Mouse (Mus musculus) embryonic fibroblast, embryonic 13.5 days (primary cell): Measurements from ENCODE around the gene Mindy4. TPM values are rescaled to one million over a fixed set of nuclear protein-coding genes. Genes with fewer than 3 reads are reported as not detected.
A peak's percentile ranks its signal among the peaks of the same experiment; 100 is the strongest.

Experiments used
- H3K27ac ChIP-seq: 2 replicates; pipeline ENCODE4 v1.5.1; 2012; ENCODE audit warnings: low read length, control low read depth, inconsistent platforms; ENCODE audit not compliant: insufficient read depth
- H3K4me1 ChIP-seq: 2 replicates; pipeline ENCODE4 v1.6.1; 2011; ENCODE audit warnings: low read length; ENCODE audit not compliant: control insufficient read depth, insufficient read depth
- H3K4me3 ChIP-seq: 2 replicates; pipeline ENCODE4 v1.5.1; 2011; ENCODE audit warnings: mild to moderate bottlenecking, control low read depth, low read length; ENCODE audit not compliant: insufficient read depth
- CTCF ChIP-seq: IDR thresholded peaks from 2 replicates; pipeline ENCODE4 v1.5.1; 2011; ENCODE audit warnings: mild to moderate bottlenecking, control low read depth, low read length, moderate library complexity, borderline replicate concordance; ENCODE audit not compliant: insufficient read depth
- POLR2A ChIP-seq: IDR thresholded peaks from 2 replicates; pipeline ENCODE4 v1.6.1; 2011; ENCODE audit warnings: low read depth, mild to moderate bottlenecking, control low read depth, low read length, moderate library complexity
- polyA plus RNA-seq: library from polyadenylated mRNA; stranded (reverse); fragments of >200 nt; gene quantifications from 2 replicates; pipeline ENCODE4 v1.2.4, GENCODE M21; 2011; ENCODE audit warnings: low read depth; ENCODE audit not compliant: missing spikeins, insufficient read length

Mindy4 gene
- polyA plus RNA-seq, 1 experiment: 8.6 TPM

DNA sequence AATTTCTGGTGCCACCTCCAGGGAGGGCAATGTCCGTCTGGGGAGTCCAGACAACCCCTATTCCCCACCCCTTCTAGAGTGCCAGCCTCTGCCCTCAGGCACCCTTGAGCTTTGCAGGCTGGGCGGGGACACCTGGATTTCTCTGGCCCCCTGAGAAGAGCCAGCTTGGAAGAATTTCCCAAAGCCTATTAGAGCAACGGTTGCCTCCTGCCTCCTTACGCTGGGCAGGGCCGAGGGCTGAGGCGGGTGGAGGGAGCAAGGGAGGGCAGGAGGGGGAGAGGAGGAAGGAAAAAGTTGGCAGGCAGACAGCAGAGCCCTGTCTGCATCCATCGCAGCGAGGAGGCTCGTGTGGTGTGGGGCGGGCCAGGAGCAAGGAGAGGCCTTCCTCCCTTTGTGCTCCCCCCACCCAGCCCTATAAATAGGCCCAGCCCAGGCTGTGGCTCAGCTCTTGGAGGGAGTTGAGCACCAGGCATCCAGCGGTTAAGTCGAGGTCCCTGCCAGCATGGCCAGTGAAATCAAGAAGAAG is 132.9 kb downstream of the Mindy4 start, which contains the start of gene Aqp1:
Gene Aqp1 (plus strand): TSS at position 444 of the 526 bp plus-strand sequence.
- H3K27ac ChIP-seq: no peak within 1 kb of the TSS
- H3K4me3 ChIP-seq: peak within 1 kb of the TSS; percentile 22
- TF ChIP-seq POLR2A (peak; percentile 64), CTCF (no peak)
- H3K4me1 ChIP-seq: peaks cover 4% of the 10 kb centered on the region; the same call in 1 of the 2 replicates

DNA sequence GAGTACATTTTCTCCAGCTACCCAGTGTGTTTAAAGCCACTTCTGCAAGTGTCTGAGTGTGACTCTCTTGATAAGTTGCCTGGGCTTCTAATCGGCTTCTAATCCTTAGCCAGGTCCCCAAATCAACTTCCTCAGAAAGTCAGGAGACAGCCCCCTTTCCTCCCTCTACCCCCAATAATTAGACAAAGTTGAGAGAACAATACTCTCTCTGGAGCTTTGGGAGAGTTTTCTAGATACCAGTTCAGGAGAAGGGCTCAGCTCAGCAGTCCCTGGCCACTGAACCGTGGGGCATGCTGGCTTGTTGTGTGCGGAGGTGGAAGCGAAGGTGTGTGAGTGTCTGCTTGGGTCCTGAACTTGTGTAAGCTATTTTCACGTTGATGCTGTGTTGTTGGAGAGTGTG is 134.1 kb downstream of the Mindy4 start:
- Histone ChIP-seq H3K4me3 (peak overlapping the region; percentile 22; the same call in 1 of the 2 replicates), H3K27ac (no peak overlapping the region), H3K4me1 (peaks cover 4% of the 10 kb centered on the region; the same call in 1 of the 2 replicates)
- TF ChIP-seq POLR2A: no peak
- TF ChIP-seq CTCF: no peak

DNA sequence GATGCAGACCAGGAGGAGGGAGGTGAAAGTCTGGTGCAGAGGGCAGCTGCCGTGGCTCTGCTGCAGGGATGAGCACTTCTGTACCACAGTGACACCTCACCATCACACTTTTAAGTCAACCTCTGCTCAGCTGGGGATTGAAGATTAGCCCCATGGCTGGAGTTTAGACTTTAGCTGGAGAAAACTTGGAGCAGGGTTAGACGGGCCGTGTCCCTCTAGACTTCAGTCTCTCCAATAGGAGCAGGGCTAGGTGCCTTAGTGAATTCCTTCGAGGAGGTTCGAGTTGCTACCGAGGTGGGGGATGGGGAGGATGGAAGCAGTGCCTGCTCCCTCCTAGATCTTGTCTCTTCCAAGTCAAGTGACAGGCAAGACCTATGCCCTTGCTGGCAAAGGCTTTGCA is 134.9 kb downstream of the Mindy4 start:
- TF ChIP-seq CTCF: no peak
- no peak for TF ChIP-seq POLR2A
- Histone ChIP-seq H3K4me3 (peak overlapping the region; percentile 22; the same call in 1 of the 2 replicates), H3K4me1 (peaks cover 4% of the 10 kb centered on the region; the same call in 1 of the 2 replicates), H3K27ac (no peak overlapping the region)

DNA sequence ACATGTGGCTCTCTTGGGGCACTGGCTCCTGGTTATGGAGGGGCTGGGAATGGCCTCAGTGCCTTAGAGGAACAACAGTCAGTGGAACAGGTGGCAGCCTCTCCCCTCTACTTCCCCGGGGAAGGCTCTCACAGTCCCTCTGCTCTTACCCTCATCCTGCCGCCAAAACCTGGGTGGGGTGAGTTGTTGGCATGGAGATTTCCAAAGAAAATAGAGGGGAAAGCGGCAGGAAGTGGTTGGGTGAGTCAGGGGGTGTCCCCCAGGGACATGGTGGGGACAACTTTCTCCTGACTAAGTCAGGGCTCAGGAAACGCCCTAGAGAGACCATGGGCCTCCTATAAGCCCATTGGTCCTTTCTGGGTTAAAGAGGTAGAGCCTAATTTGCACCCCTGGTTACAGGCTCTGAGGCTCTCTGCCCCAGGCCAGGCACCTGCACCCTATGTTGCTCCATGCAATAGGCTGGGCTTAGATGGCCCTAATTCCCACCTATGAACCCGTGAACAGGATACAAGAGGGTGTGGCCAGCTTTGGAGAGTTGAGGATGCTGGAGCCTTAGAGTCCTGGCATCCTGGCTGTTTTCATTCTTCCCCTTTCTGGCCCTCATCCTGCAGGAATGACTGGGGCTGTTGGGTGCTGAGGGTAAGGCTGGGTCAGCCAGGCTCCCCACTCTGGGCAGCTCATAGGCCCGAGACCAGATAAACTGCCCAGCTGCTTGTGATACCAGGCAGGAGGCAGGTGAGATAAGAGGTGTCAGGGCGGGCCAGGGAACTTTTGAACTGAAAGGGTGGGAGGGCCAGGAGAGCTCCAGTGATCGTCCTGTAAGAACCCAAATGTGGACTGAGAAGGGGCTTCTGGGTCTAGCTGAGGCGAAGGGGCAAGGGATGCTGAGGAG is 136.0 kb downstream of the Mindy4 start:
- Histone ChIP-seq H3K4me1 (peaks cover 4% of the 10 kb centered on the region; the same call in 1 of the 2 replicates), H3K27ac (no peak overlapping the region), H3K4me3 (no peak overlapping the region)
- TF ChIP-seq CTCF: no peak
- no peak for TF ChIP-seq POLR2A

- no peak overlapping the region for H3K4me3 ChIP-seq
- H3K27ac ChIP-seq: no peak overlapping the region
- TF ChIP-seq POLR2A (no peak), CTCF (no peak)
- H3K4me1 ChIP-seq: peaks cover 5% of the 10 kb centered on the region
These were observed 138.5 kb downstream of the Mindy4 start for GRCm38 (mm10) chr6:55341688-55342087.

- H3K4me3 ChIP-seq: no peak overlapping the region
- TF ChIP-seq CTCF: no peak
- no peak for TF ChIP-seq POLR2A
- H3K27ac ChIP-seq: no peak overlapping the region
- H3K4me1 ChIP-seq: peaks cover 5% of the 10 kb centered on the region
These were observed 139.1 kb downstream of the Mindy4 start for GRCm38 (mm10) chr6:55342328-55342727.

DNA sequence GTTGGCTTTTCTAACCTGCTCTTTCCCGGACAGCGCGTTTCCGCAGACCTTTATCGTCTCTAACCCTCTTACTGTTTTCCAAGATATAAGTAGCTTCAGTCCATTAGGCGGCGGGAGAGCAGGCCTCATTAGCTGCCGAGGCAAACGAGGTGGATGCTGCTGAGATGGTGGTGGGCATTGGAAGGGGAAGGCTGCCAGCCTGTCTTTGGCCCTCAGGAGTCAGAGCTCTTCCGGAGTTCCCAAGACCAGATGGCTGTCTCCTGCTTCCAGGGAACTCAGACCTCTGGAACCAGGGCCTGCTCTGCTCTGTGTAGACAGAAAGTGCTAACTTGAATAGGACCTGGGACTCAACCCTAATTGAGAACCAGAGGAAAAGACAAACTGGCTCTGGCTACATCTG is 140.3 kb downstream of the Mindy4 start:
- TF ChIP-seq POLR2A (no peak), CTCF (no peak)
- no peak overlapping the region for H3K27ac ChIP-seq
- no peak overlapping the region for H3K4me3 ChIP-seq
- peaks cover 5% of the 10 kb centered on the region for H3K4me1 ChIP-seq

DNA sequence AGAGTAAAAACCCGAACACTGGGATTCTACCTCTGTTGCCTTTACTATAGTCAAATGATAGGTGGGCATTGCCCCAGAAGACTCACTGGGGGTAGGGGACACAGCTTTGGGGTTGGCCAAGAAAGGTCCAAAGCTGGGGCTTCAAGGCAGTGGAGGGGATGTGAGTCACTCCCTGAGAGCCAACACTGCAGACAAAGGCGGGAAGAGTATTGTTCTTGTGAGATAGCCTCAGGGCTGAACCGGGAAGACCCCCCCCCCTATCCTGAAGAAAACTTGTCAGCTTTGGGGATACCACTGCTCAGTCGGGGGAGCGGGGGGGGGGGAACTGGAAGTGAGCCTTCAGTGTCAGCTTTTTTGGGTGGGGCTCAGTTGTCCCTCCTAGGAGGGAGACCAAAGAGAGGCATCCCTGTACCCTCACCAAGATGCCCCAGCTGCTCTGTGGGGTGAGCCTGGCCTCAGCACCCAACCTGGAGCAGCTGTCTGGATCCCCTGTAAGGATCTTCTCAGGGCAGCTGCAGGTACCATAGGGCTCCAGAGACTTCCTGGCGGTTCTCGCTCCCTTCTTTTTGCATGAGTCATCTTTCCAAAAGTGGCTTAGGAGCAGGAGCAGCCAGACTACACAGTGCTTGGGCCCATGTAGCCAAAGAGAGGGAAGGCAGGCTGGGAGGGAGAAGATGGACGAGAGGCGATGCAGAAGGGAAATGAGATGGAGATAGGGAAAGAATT is 141.3 kb downstream of the Mindy4 start:
- TF ChIP-seq POLR2A: no peak
- no peak for TF ChIP-seq CTCF
- peaks cover 3% of the 10 kb centered on the region; the same call in 1 of the 2 replicates for H3K4me1 ChIP-seq
- no peak overlapping the region for H3K27ac ChIP-seq
- H3K4me3 ChIP-seq: no peak overlapping the region

GRCm38 (mm10) chr6:55345264-55345663 is 142.1 kb downstream of the Mindy4 start:
- H3K4me1 ChIP-seq: peaks cover 3% of the 10 kb centered on the region; the same call in 1 of the 2 replicates
- no peak overlapping the region for H3K27ac ChIP-seq
- no peak for TF ChIP-seq CTCF
- no peak for TF ChIP-seq POLR2A
- H3K4me3 ChIP-seq: no peak overlapping the region
